Comparison of ENCODE assay signal across 7 mouse cellular contexts in the genomic region with DNA sequence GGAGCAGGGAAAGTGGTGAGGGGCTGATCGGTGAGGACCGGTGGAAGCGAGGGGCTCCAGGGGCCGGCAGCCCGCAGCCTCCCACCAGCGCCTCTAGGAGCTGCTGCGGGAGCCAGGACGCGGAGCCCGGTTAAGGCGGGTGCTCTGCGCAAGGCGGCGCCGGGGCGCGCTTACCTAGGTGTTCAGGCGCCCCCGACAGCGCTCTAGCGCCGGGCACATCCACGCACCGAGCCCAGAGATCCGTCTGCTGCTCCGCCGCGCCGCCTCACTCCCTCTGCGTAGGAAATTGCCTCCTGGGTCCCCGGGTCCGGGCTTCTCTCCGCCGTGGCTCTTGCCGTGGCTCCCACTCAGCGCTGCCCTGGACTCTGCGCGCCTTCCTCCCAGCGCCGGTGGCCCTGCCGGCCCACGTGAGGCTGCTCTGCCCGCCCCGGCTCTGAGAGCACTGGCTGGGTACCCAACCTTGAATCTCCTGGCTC. TPM values are rescaled to one million over a fixed set of nuclear protein-coding genes. Genes with fewer than 3 reads are reported as not detected.
A peak's percentile ranks its signal among the peaks of the same experiment; 100 is the strongest.
DNase-seq lines count a peak whose midpoint lies in the region; ATAC-seq lines count a peak whose summit lies in the region.

A gene (minus strand): TSS at position 371 of the 476 bp plus-strand sequence.

- peak; percentile 56 for DNase-seq in embryonic facial prominence, embryonic 11.5 days (ENCODE audit: low spot score)
- DNase-seq in liver, embryonic 13.5 days = no peak
- DNase-seq in right cerebral cortex, postnatal 4 days = peak; percentile 40
- no peak for DNase-seq in urinary bladder, postnatal 36 days (ENCODE audit: low spot score in 2 of 2)

- peak within 1 kb of the TSS; percentile 89 for H3K4me2 ChIP-seq in embryonic facial prominence, embryonic 11.5 days (ENCODE audit: low read depth, low read length)
- H3K4me2 ChIP-seq in intestine, embryonic 16.5 days (ENCODE audit: low read depth, low read length) = peak within 1 kb of the TSS; percentile 66
- H3K4me2 ChIP-seq in liver, embryonic 13.5 days = peak within 1 kb of the TSS; percentile 53

- H3K36me3 ChIP-seq in megakaryocyte, embryonic 14.5 days (replicated peaks; ENCODE audit: low read length) = no peaks in the 10 kb centered on the region
- no peaks in the 10 kb centered on the region for H3K36me3 ChIP-seq in embryonic facial prominence, embryonic 11.5 days (replicated peaks; ENCODE audit: control insufficient read depth, insufficient read depth, low read depth, low read length)
- no peaks in the 10 kb centered on the region for H3K36me3 ChIP-seq in intestine, embryonic 16.5 days (ENCODE audit: control insufficient read depth, insufficient read depth, low read length)
- H3K36me3 ChIP-seq in liver, embryonic 13.5 days = no peaks in the 10 kb centered on the region

- peaks cover 68% of the 10 kb centered on the region for H3K27me3 ChIP-seq in megakaryocyte, embryonic 14.5 days (replicated peaks)
- peaks cover 29% of the 10 kb centered on the region for H3K27me3 ChIP-seq in embryonic facial prominence, embryonic 11.5 days (ENCODE audit: control insufficient read depth, insufficient read depth, low read length)
- peaks cover 38% of the 10 kb centered on the region for H3K27me3 ChIP-seq in intestine, embryonic 16.5 days (replicated peaks; ENCODE audit: control insufficient read depth, insufficient read depth, low read length)
- peaks cover 84% of the 10 kb centered on the region for H3K27me3 ChIP-seq in liver, embryonic 13.5 days

- H3K27ac ChIP-seq in embryonic facial prominence, embryonic 11.5 days (replicated peaks; ENCODE audit: low read depth, low read length) = no peak within 1 kb of the TSS
- peak within 1 kb of the TSS; percentile 37; the same call in 1 of the 2 replicates for H3K27ac ChIP-seq in intestine, embryonic 16.5 days (ENCODE audit: low read length)
- no peak within 1 kb of the TSS for H3K27ac ChIP-seq in liver, embryonic 13.5 days

- WGBS in embryonic facial prominence, embryonic 11.5 days = under 1% methylated on average over 39 of the region's 44 CpGs
- under 1% methylated on average over 39 of the region's 44 CpGs for WGBS in intestine, embryonic 16.5 days
- 2% methylated on average over 44 of the region's 44 CpGs for WGBS in liver, embryonic 13.5 days (ENCODE audit: insufficient replicate concordance)

- H3K9me3 ChIP-seq in megakaryocyte, embryonic 14.5 days = peaks cover 24% of the 10 kb centered on the region
- H3K9me3 ChIP-seq in embryonic facial prominence, embryonic 11.5 days (replicated peaks; ENCODE audit: control insufficient read depth, low read length) = no peaks in the 10 kb centered on the region
- no peaks in the 10 kb centered on the region for H3K9me3 ChIP-seq in intestine, embryonic 16.5 days (ENCODE audit: control insufficient read depth, low read length)
- H3K9me3 ChIP-seq in liver, embryonic 13.5 days (replicated peaks) = 0 out of 2 replicates have a peak, but pooled peaks cover 3% of the 10 kb centered on the region

- peak within 1 kb of the TSS; percentile 90 for H3K4me3 ChIP-seq in megakaryocyte, embryonic 14.5 days (replicated peaks)
- peak within 1 kb of the TSS; percentile 50 for H3K4me3 ChIP-seq in embryonic facial prominence, embryonic 11.5 days (ENCODE audit: low read depth, low read length)
- peak within 1 kb of the TSS; percentile 40 for H3K4me3 ChIP-seq in intestine, embryonic 16.5 days (ENCODE audit: low read length)
- peak within 1 kb of the TSS; percentile 36 for H3K4me3 ChIP-seq in liver, embryonic 13.5 days (replicated peaks)

- H3K9ac ChIP-seq in embryonic facial prominence, embryonic 11.5 days (replicated peaks; ENCODE audit: low read length) = peak within 1 kb of the TSS; percentile 61
- peak within 1 kb of the TSS; percentile 41 for H3K9ac ChIP-seq in intestine, embryonic 16.5 days (ENCODE audit: low read depth, low read length)
- no peak within 1 kb of the TSS for H3K9ac ChIP-seq in liver, embryonic 13.5 days

- ATAC-seq in megakaryocyte, adult 5-6 weeks (ENCODE audit: poor library complexity, severe bottlenecking) = no peak
- ATAC-seq in embryonic facial prominence, embryonic 11.5 days (replicated peaks; ENCODE audit: insufficient number of reproducible peaks, low FRiP score, low TSS enrichment, low read depth) = 0 out of 2 replicates have a peak, but pooled peaks have one; percentile 58
- no peak for ATAC-seq in intestine, embryonic 16.5 days
- ATAC-seq in liver, embryonic 13.5 days (ENCODE audit: low read depth) = peak; percentile 20; the same call in 1 of the 2 replicates

- peaks cover 49% of the 10 kb centered on the region for H3K4me1 ChIP-seq in megakaryocyte, embryonic 14.5 days
- no peaks in the 10 kb centered on the region for H3K4me1 ChIP-seq in embryonic facial prominence, embryonic 11.5 days (ENCODE audit: control insufficient read depth, insufficient read depth, low read length)
- 0 out of 2 replicates have a peak, but pooled peaks cover 5% of the 10 kb centered on the region for H3K4me1 ChIP-seq in intestine, embryonic 16.5 days (ENCODE audit: control insufficient read depth, insufficient read depth, low read length)
- peaks cover 11% of the 10 kb centered on the region for H3K4me1 ChIP-seq in liver, embryonic 13.5 days (replicated peaks)

RNA-seq across cellular contexts. Expression of the gene that starts here (rescaled TPM):
- polyA plus RNA-seq in megakaryocyte, embryonic 14.5 days (2012; ENCODE audit: insufficient read depth, low replicate concordance) = 0.56 and 0.87 TPM in 2 replicates
- not detected in 2 replicates for total RNA-seq in megakaryocyte, adult 5-6 weeks (2015)
- not detected in 2 replicates for total RNA-seq in megakaryocyte, adult 5-6 weeks (2017)
- polyA plus RNA-seq in embryonic facial prominence, embryonic 11.5 days (2014; fragmentation: Nextera tagmentation; extraction: Ambion mirVana) = 1.0 and 1.2 TPM in 2 replicates
- polyA plus RNA-seq in intestine, embryonic 16.5 days (2015; fragmentation: Nextera tagmentation; extraction: Ambion mirVana) = 4.3 and 4.4 TPM in 2 replicates
- polyA plus RNA-seq in liver, embryonic 13.5 days (2015; fragmentation: Nextera tagmentation; extraction: Ambion mirVana) = 0.06 TPM in 2 replicates

Comparison
In these comparisons a context has a peak if more than half of its experiments do, and no peak if none do; other contexts are left out.
1. Peak in ATAC-seq, H3K4me3 ChIP-seq and H3K4me2 ChIP-seq in liver, embryonic 13.5 days; RNA of the gene not detected or under 1 TPM.
2. H3K4me3 ChIP-seq: peak in every context shown above with its lines; median percentile 90 in megakaryocyte, embryonic 14.5 days; 50 in embryonic facial prominence, embryonic 11.5 days; 40 in intestine, embryonic 16.5 days; 36 in liver, embryonic 13.5 days.
3. DNase-seq: peak in embryonic facial prominence, embryonic 11.5 days (single experiment) and right cerebral cortex, postnatal 4 days (single experiment); none in liver, embryonic 13.5 days (single experiment) and urinary bladder, postnatal 36 days (0 of 2).
4. Peak in every context shown above with its lines, with median percentiles within 50 percentile points of each other: H3K4me2 ChIP-seq.